Mouse (Mus musculus) brain, adult 2 months (tissue): ENCODE measurements around the gene Zfyve28.
A peak's percentile ranks its signal among the peaks of the same experiment; 100 is the strongest.

Experiments used
- DNase-seq: peaks from one replicate; pipeline ENCODE4 v3.0.0; 2011; ENCODE audit warnings: low read depth, low spot score

Zfyve28 gene

GRCm38 (mm10) chr5:34213659-34214058 lies 74.6 kb downstream of the Zfyve28 start:
- DNase-seq, result no peak

GRCm38 (mm10) chr5:34210279-34210678 lies 78.0 kb downstream of the Zfyve28 start:
- DNase-seq, result peak; percentile 94

- no peak for DNase-seq
Observed at GRCm38 (mm10) chr5:34207503-34207902, 80.7 kb downstream of the Zfyve28 start.

GRCm38 (mm10) chr5:34205788-34206187 lies 82.5 kb downstream of the Zfyve28 start:
- peak; percentile 58 for DNase-seq

- DNase-seq, result peak; percentile 95
Observed at GRCm38 (mm10) chr5:34204911-34205310, 83.3 kb downstream of the Zfyve28 start.

- no peak for DNase-seq
Observed at GRCm38 (mm10) chr5:34202006-34202405, 86.2 kb downstream of the Zfyve28 start.

- peak; percentile 60 for DNase-seq
Observed at GRCm38 (mm10) chr5:34201396-34201795, 86.9 kb downstream of the Zfyve28 start.

- DNase-seq, result no peak
Observed at GRCm38 (mm10) chr5:34198615-34199014, 89.6 kb downstream of the Zfyve28 start.

GRCm38 (mm10) chr5:34197243-34197642 lies 91.0 kb downstream of the Zfyve28 start:
- peak; percentile 95 for DNase-seq

- no peak for DNase-seq
Observed at GRCm38 (mm10) chr5:34196423-34196822, 91.8 kb downstream of the Zfyve28 start.

GRCm38 (mm10) chr5:34195786-34196185 lies 92.5 kb downstream of the Zfyve28 start:
- DNase-seq, result no peak

GRCm38 (mm10) chr5:34194975-34195662 lies 93.1 kb downstream of the Zfyve28 start:
- DNase-seq, result peak; percentile 82

- DNase-seq, result no peak
Observed at GRCm38 (mm10) chr5:34194426-34194825, 93.8 kb downstream of the Zfyve28 start.

- DNase-seq, result peak; percentile 61
Observed at GRCm38 (mm10) chr5:34191843-34192242, 96.4 kb downstream of the Zfyve28 start.

- DNase-seq, result peak; percentile 87
Observed at GRCm38 (mm10) chr5:34191021-34191420, 97.2 kb downstream of the Zfyve28 start.

GRCm38 (mm10) chr5:34189521-34189920 lies 98.7 kb downstream of the Zfyve28 start:
- no peak for DNase-seq

GRCm38 (mm10) chr5:34188856-34189255 lies 99.4 kb downstream of the Zfyve28 start:
- no peak for DNase-seq

- peak; percentile 100 for DNase-seq
Observed at GRCm38 (mm10) chr5:34187601-34188316, 100.5 kb downstream of the Zfyve28 start, which contains the start of gene Mxd4. Gene Mxd4 (minus strand): TSS chr5:34187720.

- DNase-seq, result peak; percentile 54
Observed at GRCm38 (mm10) chr5:34186961-34187391, 101.3 kb downstream of the Zfyve28 start.

- DNase-seq, result no peak
Observed at GRCm38 (mm10) chr5:34186391-34186790, 101.9 kb downstream of the Zfyve28 start.

- no peak for DNase-seq
Observed at GRCm38 (mm10) chr5:34185791-34186190, 102.5 kb downstream of the Zfyve28 start.

- DNase-seq, result no peak
Observed at GRCm38 (mm10) chr5:34185051-34185580, 103.1 kb downstream of the Zfyve28 start.

- no peak for DNase-seq
Observed at GRCm38 (mm10) chr5:34183976-34184375, 104.3 kb downstream of the Zfyve28 start.
